Mouse (Mus musculus) liver, adult (tissue): ENCODE results near the gene Fam174a.

Source experiments
- GATA4 ChIP-seq: IDR thresholded peaks from 2 replicates; pipeline ENCODE4 v1.6.1; 2014; ENCODE audit warnings: mild to moderate bottlenecking, low read length; ENCODE audit not compliant: insufficient replicate concordance

The Fam174a gene

GRCm38 (mm10) chr1:95363692-95364091 is 50.3 kb downstream of the Fam174a start:
- TF ChIP-seq GATA4: no peak

- no peak for TF ChIP-seq GATA4
These were observed 53.4 kb downstream of the Fam174a start for GRCm38 (mm10) chr1:95366616-95367373.

DNA sequence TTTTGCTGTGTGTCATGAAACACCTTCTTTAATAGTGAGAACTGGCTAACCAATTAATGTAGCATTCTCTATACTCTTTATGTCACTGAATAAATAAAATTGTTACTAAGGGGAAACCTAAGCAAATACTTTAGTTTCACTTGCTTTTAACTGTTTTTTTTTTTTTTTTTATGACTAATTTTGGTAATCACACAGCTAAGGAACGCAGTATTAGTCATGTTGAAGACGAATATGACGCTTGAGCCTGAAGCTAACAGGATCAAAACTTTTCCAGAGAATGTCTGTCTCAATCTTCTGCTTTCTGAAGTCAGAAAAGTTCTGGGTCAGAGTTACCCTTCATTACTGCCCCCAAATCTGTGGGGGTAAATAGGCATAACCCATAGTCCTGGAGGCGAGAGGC is 54.3 kb downstream of the Fam174a start:
- no peak for TF ChIP-seq GATA4

- no peak for TF ChIP-seq GATA4
These were observed 62.0 kb downstream of the Fam174a start for GRCm38 (mm10) chr1:95375443-95375842.

- no peak for TF ChIP-seq GATA4
These were observed 67.6 kb downstream of the Fam174a start for GRCm38 (mm10) chr1:95381028-95381427.
